8 mouse cellular contexts compared by ENCODE assay signal in the genomic region with DNA sequence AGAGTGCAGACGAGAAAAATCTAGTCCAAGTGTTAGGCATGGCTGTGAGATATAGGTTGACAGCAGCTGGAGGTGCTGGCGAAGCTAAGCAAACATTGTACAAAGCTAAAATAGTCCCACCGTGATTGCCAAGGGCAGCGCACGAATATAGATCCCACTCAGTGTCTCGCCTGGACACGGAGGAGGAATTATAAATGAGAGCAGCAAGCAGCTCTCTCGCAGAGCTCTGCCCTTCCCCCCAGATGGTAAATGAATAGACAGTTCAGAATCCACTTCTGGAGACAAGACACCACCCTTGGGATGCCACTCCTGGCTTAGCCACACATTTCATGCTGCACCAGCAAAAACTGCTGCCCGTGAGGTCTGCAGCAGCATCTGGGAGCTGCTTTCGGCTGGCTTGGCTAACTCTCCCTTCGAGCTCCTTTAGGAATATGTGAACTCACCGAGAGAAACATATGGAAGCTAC.
DNase-seq lines count a peak whose midpoint lies in the region; ATAC-seq and TF ChIP-seq lines count a peak whose summit lies in the region.

No protein-coding gene starts in this region.

- no peaks in the 10 kb centered on the region for H3K9me3 ChIP-seq in heart, embryonic 16.5 days (replicated peaks; ENCODE audit: control insufficient read depth, low read length)
- no peaks in the 10 kb centered on the region for H3K9me3 ChIP-seq in kidney, embryonic 15.5 days (replicated peaks)
- H3K9me3 ChIP-seq in neural tube, embryonic 15.5 days (replicated peaks) = no peaks in the 10 kb centered on the region
- no peaks in the 10 kb centered on the region for H3K9me3 ChIP-seq in liver, embryonic 12.5 days (replicated peaks)

- peak overlapping the region; percentile 69 for H3K9ac ChIP-seq in heart, embryonic 16.5 days (ENCODE audit: low read length)
- H3K9ac ChIP-seq in kidney, embryonic 15.5 days = no peak overlapping the region
- H3K9ac ChIP-seq in neural tube, embryonic 15.5 days (replicated peaks) = peak overlapping the region; percentile 26; the same call in 1 of the 2 replicates
- H3K9ac ChIP-seq in liver, embryonic 12.5 days = no peak overlapping the region

- H3K4me3 ChIP-seq in left cerebral cortex, adult 2 months = no peak overlapping the region
- H3K4me3 ChIP-seq in heart, embryonic 16.5 days (ENCODE audit: low read length) = peak overlapping the region; percentile 46
- no peak overlapping the region for H3K4me3 ChIP-seq in kidney, embryonic 15.5 days (replicated peaks)
- no peak overlapping the region for H3K4me3 ChIP-seq in neural tube, embryonic 15.5 days (replicated peaks)
- H3K4me3 ChIP-seq in liver, embryonic 12.5 days = no peak overlapping the region

- H3K4me1 ChIP-seq in heart, embryonic 16.5 days (ENCODE audit: control insufficient read depth, insufficient read depth, low read length) = peaks cover 10% of the 10 kb centered on the region
- peaks cover 17% of the 10 kb centered on the region; the same call in 1 of the 2 replicates for H3K4me1 ChIP-seq in kidney, embryonic 15.5 days
- peaks cover 9% of the 10 kb centered on the region; the same call in 1 of the 2 replicates for H3K4me1 ChIP-seq in neural tube, embryonic 15.5 days
- H3K4me1 ChIP-seq in liver, embryonic 12.5 days = no peaks in the 10 kb centered on the region

- no peaks in the 10 kb centered on the region for H3K36me3 ChIP-seq in heart, embryonic 16.5 days (ENCODE audit: control insufficient read depth, insufficient read depth)
- H3K36me3 ChIP-seq in kidney, embryonic 15.5 days = no peaks in the 10 kb centered on the region
- no peaks in the 10 kb centered on the region for H3K36me3 ChIP-seq in neural tube, embryonic 15.5 days
- no peaks in the 10 kb centered on the region for H3K36me3 ChIP-seq in liver, embryonic 12.5 days

- no peak overlapping the region for H3K27ac ChIP-seq in left cerebral cortex, adult 2 months
- peak overlapping the region; percentile 84 for H3K27ac ChIP-seq in heart, embryonic 16.5 days (ENCODE audit: low read length)
- no peak overlapping the region for H3K27ac ChIP-seq in kidney, embryonic 15.5 days
- H3K27ac ChIP-seq in neural tube, embryonic 15.5 days (replicated peaks) = peak overlapping the region; percentile 7; the same call in 1 of the 2 replicates
- no peak overlapping the region for H3K27ac ChIP-seq in liver, embryonic 12.5 days

- DNase-seq in left cerebral cortex, adult 2 months (ENCODE audit: extremely low spot score in 1 of 2, low spot score in 2 of 2) = peak; percentile 25 to 27
- no peak for DNase-seq in left cerebral cortex, adult 11 months (ENCODE audit: low spot score)
- no peak for DNase-seq in urinary bladder, adult 18-20 months (ENCODE audit: low spot score in 2 of 2)
- no peak for DNase-seq in Muller cell, postnatal 12 days (ENCODE audit: inconsistent ontology term)

- no peaks in the 10 kb centered on the region for H3K27me3 ChIP-seq in heart, embryonic 16.5 days (ENCODE audit: control insufficient read depth, insufficient read depth, low read length)
- no peaks in the 10 kb centered on the region for H3K27me3 ChIP-seq in kidney, embryonic 15.5 days
- H3K27me3 ChIP-seq in neural tube, embryonic 15.5 days (replicated peaks) = no peaks in the 10 kb centered on the region
- H3K27me3 ChIP-seq in liver, embryonic 12.5 days (replicated peaks) = no peaks in the 10 kb centered on the region

- WGBS in heart, embryonic 16.5 days = 18% methylated on average over 12 of the region's 12 CpGs
- 40% methylated on average over 12 of the region's 12 CpGs for WGBS in kidney, embryonic 15.5 days
- WGBS in neural tube, embryonic 15.5 days = 42% methylated on average over 12 of the region's 12 CpGs
- WGBS in liver, embryonic 12.5 days (ENCODE audit: insufficient replicate concordance) = 50% methylated on average over 12 of the region's 12 CpGs

- peak overlapping the region; percentile 79 for H3K4me2 ChIP-seq in heart, embryonic 16.5 days (ENCODE audit: low read depth, low read length)
- H3K4me2 ChIP-seq in kidney, embryonic 15.5 days = peak overlapping the region; percentile 41
- peak overlapping the region; percentile 42; the same call in 1 of the 2 replicates for H3K4me2 ChIP-seq in neural tube, embryonic 15.5 days
- no peak overlapping the region for H3K4me2 ChIP-seq in liver, embryonic 12.5 days

- intact Hi-C loops in left cerebral cortex, adult 2 months (cut with DNase I) = loop anchor here (1.0 to 5.0 kb wide), 5 partner anchors 115 to 348 kb away; partner anchors contain the start of gene Dgki

- ATAC-seq in heart, embryonic 16.5 days (replicated peaks; ENCODE audit: extremely low read depth, insufficient read depth, low FRiP score) = peak; percentile 70
- no peak for ATAC-seq in kidney, embryonic 15.5 days (replicated peaks; ENCODE audit: low FRiP score)
- ATAC-seq in neural tube, embryonic 15.5 days (ENCODE audit: low FRiP score) = 0 out of 2 replicates have a peak, but pooled peaks have one; percentile 46
- no peak for ATAC-seq in liver, embryonic 12.5 days

- no peak for TF ChIP-seq CTCF in left cerebral cortex, adult 2 months (IDR thresholded peaks at IDR 0.05)

Comparison
In these comparisons a context has a peak if more than half of its experiments do, and no peak if none do; other contexts are left out.
1. DNase-seq: peak in left cerebral cortex, adult 2 months (2 of 2); none in left cerebral cortex, adult 11 months (single experiment), urinary bladder, adult 18-20 months (0 of 2) and Muller cell, postnatal 12 days (single experiment).
2. H3K27ac ChIP-seq: peak in heart, embryonic 16.5 days (single experiment) and neural tube, embryonic 15.5 days (single experiment); none in left cerebral cortex, adult 2 months (single experiment), kidney, embryonic 15.5 days (single experiment) and liver, embryonic 12.5 days (single experiment).
3. ATAC-seq: peak in heart, embryonic 16.5 days (single experiment) and neural tube, embryonic 15.5 days (single experiment); none in kidney, embryonic 15.5 days (single experiment) and liver, embryonic 12.5 days (single experiment).
4. H3K9ac ChIP-seq: peak in heart, embryonic 16.5 days (single experiment) and neural tube, embryonic 15.5 days (single experiment); none in kidney, embryonic 15.5 days (single experiment) and liver, embryonic 12.5 days (single experiment).